Mouse (Mus musculus) ovary, postnatal 36 days (tissue): ENCODE results near the gene Nfkb1.

ENCODE experiments used
- DNase-seq: peaks from one replicate; pipeline ENCODE4 v3.0.0; 2022; ENCODE audit warnings: low spot score, mixed read lengths

Gene Nfkb1

DNA sequence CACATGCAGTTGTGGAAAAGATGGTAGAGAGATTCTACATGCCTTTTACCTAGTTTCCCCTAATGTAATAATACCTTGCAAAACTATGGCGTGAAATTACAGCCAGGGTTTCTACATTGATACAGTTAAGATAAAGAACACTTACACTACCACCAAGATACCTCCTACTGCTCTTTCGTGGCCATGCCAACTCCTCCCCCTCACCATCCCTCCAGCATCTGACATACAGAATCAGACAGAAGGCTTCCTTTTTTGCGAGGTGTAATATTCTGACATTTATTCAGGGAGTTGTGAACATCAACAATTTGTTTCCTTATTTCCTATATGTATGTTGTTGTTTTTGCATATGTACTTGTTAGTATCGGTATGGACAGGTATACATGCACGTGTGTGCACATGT, 11.3 kb upstream of the Nfkb1 start:
- DNase-seq, result no peak

DNA sequence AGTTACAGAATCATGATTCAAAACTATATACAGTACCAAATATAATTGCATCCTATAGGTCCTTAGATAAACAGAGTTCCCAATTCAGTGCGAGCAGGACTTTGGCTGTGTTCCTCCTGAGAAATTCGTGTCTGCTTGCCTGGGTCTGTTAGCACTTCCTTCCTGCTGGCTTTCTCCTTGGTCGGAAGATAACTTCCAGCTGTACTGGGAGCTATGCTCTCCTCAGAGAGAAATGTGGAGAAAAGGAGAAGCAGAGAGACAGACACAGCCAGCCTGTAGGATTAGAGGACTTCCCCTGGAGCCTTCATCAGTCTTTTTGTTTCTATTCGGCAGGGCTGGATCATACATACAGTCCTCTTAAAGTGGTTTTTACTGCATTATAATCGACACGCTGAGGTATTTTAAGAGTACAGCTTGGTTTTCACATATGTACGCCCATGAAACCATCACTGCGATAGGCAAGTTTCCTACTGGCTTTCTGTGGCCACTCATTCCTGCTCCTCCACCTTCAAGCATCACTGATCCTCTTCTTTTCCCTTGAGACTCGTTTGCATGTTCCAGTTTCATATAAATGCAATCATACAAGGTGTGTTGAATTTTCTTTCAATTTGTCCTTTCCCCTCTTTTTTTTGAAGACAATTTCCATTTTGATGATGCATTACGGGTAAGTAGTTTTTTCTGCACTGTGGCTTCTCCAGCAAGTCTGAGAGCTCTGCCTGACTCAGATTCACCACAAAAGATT, 8.3 kb upstream of the Nfkb1 start:
- DNase-seq, result no peak

DNA sequence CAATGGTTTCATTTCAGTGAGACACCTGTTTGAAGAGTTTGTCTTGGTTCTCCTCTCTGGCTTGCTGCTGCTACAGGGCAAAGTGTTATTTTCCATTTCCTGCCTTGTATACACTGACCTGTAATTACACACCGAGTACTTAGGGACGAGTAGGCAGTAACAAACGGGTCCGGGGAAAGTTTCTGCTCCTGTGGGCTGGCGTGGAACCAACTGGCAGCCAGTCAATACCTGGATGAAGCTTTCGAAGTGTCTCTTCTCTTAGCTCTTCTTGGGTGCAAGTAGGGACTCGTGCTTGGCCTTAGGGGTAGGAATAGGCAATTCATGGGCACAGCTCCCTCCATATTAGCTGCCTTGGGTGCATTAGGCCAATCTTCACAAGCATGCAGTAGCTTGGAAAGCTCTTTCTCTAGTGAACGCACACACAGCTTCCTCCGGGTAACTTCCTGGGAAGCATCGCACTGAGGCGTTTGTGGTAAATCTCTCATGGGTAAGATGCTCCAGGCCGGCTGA, 7.2 kb upstream of the Nfkb1 start:
- no peak for DNase-seq

GRCm38 (mm10) chr3:135696262-135696661, 4.9 kb upstream of the Nfkb1 start:
- DNase-seq, result no peak

GRCm38 (mm10) chr3:135692999-135693398, 1.7 kb upstream of the Nfkb1 start:
- no peak for DNase-seq

DNA sequence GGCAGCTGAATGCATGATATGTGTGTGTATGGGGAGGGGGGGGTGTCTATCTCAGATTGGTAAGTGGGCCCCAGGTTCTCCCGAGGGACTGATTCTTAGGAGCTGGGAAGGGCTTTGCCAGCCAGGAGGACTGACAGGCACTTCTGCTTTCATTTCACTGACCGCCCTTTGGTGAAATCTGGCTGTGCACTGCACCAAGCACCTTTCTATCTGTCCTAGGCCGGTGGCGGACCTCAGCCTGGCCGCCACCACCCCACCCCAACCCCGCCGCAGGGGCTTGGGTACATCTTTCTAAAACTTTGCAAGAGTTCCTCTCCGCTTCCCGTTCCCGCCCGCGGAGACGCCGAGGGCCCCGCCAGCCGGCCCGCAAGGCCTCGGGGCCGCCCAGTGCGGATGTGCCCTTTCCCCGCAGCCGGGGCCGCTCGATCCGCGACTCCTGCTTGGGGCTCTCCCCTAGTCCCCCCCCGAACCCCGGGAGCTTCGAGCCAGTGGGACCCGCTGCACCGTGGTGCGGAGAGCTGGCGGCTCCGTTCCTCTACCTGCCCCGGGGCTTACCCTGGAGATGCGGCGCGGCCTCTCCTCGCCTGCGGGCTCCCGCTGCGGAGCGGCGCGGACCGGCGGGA, 668 bp downstream of the Nfkb1 start:
- peak; percentile 54 for DNase-seq

GRCm38 (mm10) chr3:135689773-135690567, 1.4 kb downstream of the Nfkb1 start:
- no peak for DNase-seq

GRCm38 (mm10) chr3:135688970-135689772, 2.2 kb downstream of the Nfkb1 start:
- DNase-seq, result no peak

DNA sequence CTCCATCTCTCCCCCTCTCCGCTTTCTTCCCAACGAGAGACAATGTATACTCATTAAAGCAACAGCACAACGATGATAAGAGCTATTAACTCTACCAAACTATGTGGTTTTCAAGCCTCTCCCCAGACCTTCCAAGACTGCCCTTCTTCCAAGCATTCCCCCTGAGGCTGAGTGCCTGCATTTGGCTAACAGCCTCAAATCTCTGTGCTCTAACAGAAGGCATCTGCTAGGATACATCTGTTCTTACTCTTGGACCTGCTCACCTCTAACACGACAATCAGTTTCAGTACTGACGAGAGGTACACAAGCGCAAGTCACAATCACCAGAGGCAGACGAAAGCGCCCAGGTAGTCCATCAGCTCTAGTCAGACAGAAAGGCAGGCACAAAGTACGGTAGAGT, 3.4 kb downstream of the Nfkb1 start:
- DNase-seq, result no peak

DNA sequence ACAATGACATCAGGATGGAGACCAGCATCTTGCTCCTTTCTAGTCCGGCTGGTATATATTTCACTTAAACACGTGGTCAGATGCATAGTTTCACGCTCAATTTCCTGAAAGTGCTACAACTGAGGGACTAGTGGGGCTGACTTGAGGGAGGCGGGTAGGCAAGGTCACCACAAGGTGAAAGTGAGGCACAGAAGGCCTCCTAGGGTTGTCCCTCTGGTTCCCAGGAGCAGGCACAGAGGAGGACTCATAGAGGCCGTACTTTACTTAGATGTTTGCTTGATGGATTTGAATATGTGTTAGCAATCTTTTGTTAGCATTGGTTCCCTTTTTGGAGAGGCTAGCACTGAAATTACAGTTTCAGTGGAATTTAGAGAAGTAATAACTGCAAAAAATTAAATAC, 4.9 kb downstream of the Nfkb1 start:
- DNase-seq, result no peak

DNA sequence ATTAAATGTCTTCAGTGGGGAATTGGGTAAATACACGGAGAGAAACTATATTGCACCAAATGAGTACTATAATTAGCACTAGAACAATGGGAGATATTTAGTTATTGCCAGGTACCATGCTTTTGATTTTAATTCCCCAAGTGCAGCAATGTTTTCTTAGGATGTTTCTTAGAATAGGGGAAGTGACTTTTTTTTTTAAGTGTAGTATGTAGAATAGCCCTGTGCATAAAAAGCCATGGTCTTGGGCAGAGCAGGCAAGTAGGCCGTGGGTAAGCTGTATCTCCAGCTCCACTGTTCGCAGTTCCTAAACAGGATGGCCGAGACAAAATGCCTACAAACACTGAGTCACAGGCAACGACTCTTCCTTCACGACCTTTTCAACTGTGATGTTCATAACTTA, 8.1 kb downstream of the Nfkb1 start:
- DNase-seq, result no peak

DNA sequence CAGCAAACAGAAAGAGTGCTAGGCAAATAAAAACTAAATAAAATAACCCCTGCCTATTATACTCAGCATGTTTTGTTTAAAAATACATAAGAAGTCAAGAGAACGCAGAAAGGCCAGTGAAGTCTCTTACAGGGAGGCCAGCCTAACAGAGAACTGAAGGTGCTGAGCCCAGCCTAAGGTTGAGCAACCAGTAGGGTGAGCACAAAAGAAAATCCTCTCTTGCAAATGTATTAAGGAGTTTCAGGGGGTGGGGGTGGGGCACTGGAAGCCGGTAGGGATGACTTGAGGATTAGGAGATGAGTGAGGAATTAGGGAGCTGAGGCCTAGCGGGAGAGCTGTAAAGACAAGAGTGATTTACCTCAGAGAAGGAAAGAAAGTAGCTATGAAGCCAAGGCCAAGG, 9.1 kb downstream of the Nfkb1 start:
- DNase-seq, result no peak

GRCm38 (mm10) chr3:135681272-135681783, 10.0 kb downstream of the Nfkb1 start:
- no peak for DNase-seq

- no peak for DNase-seq
These were observed 11.0 kb downstream of the Nfkb1 start for GRCm38 (mm10) chr3:135680213-135680843.

- no peak for DNase-seq
These were observed 14.3 kb downstream of the Nfkb1 start for GRCm38 (mm10) chr3:135677064-135677463.

DNA sequence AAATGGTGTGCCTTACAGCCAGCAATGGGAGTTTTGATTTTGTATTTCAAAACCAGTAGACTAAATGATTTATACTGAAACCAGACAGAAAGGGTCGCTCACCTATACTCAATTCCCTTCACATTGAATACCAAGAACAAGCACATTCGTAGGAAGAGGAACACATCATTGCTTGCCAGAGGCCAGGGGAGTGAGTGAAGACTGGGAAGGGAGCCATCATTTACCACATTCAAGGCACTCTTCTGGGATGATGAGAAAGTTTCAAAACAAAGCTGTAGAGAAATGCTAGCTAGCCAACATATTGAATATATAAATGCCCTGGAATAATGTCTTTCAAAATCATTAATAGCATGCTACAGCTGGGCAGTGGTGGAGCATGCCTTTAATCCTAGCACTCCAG, 15.0 kb downstream of the Nfkb1 start:
- DNase-seq, result no peak

DNA sequence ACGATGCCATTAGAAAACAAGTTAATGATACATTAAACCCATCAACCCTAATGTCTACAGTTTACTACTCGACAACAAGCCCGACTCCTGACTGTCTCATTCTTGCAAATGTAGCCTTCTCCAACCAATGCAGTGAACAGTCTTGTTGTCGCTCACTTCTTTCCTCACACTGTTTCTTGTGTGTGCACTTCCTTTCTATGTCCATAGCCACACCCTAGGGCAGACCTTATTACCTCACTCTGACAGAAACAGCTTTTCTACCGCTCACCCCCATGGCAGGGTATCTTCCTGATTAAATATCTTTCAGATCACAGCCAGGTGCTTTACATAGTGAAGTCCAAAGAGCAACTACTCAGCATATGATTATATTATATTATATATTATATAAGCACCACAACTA, 15.9 kb downstream of the Nfkb1 start:
- no peak for DNase-seq

GRCm38 (mm10) chr3:135674716-135675392, 16.5 kb downstream of the Nfkb1 start:
- DNase-seq, result no peak

- no peak for DNase-seq
These were observed 17.7 kb downstream of the Nfkb1 start for GRCm38 (mm10) chr3:135673695-135674094.

DNA sequence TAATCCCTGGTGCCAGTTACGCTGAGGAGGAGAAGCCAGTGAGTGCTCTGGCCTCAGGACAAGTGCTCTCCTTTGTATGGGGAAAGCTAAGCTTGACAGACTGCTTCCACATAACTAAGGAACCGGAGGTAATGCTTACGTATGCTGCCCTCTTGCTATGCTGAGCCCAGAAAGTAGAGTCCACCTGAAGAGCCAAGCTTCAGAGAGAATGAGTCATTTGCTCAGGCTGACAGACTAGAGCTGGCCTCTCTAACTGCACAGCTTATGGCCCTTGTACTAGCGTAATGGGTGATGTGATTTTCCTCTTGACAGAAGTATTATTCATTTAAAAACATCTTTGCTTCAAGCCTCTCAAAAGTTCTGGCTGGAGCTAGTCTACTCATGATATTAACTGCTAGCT, 18.3 kb downstream of the Nfkb1 start:
- DNase-seq, result no peak

- DNase-seq, result no peak
These were observed 19.2 kb downstream of the Nfkb1 start for GRCm38 (mm10) chr3:135672135-135672534.
